Mouse (Mus musculus) CD4-positive, CD25-positive, alpha-beta regulatory T cell, adult 4 months (primary cell): Measurements from ENCODE around the gene Gpatch8. TPM values are rescaled to one million over a fixed set of nuclear protein-coding genes. Genes with fewer than 3 reads are reported as not detected.

Experiments used
- ATAC-seq: one replicate; pipeline ENCODE4 v1.8.0; 2017
- polyA plus RNA-seq, 2 experiments: library from polyadenylated mRNA; unstranded; fragments of 100-300 nt; shearing (Covaris generic); gene quantifications; one replicate each; pipeline ENCODE4 v1.2.1; 2017

Gene Gpatch8
- 10 to 100 TPM; 64.2 to 75.8 TPM for polyA plus RNA-seq

- ATAC-seq = peak; percentile 90
These were observed at the start of gene Gpatch8 for GRCm38 (mm10) chr11:102556031-102556715. Gpatch8 (minus strand) TSS chr11:102556392.

GRCm38 (mm10) chr11:102604777-102605552 lies 48.8 kb upstream of the Gpatch8 start:
- ATAC-seq = no peak

GRCm38 (mm10) chr11:102604010-102604584 lies 47.9 kb upstream of the Gpatch8 start, which contains the start of gene Fzd2:
Fzd2 (plus strand) TSS chr11:102604396.
- no peak for ATAC-seq

GRCm38 (mm10) chr11:102603496-102603850 lies 47.3 kb upstream of the Gpatch8 start:
- ATAC-seq = no peak

GRCm38 (mm10) chr11:102602816-102603495 lies 46.8 kb upstream of the Gpatch8 start:
- no peak for ATAC-seq

- no peak for ATAC-seq
These were observed 43.7 kb upstream of the Gpatch8 start for GRCm38 (mm10) chr11:102599912-102600311.

GRCm38 (mm10) chr11:102595341-102595820 lies 39.2 kb upstream of the Gpatch8 start:
- no peak for ATAC-seq

- no peak for ATAC-seq
These were observed 31.4 kb upstream of the Gpatch8 start for GRCm38 (mm10) chr11:102587554-102587953.

- no peak for ATAC-seq
These were observed 30.4 kb upstream of the Gpatch8 start for GRCm38 (mm10) chr11:102586445-102587130.

GRCm38 (mm10) chr11:102582736-102583135 lies 26.5 kb upstream of the Gpatch8 start:
- ATAC-seq = no peak

GRCm38 (mm10) chr11:102582016-102582610 lies 25.9 kb upstream of the Gpatch8 start:
- no peak for ATAC-seq

GRCm38 (mm10) chr11:102581281-102582015 lies 25.3 kb upstream of the Gpatch8 start:
- no peak for ATAC-seq

GRCm38 (mm10) chr11:102580034-102580330 lies 23.8 kb upstream of the Gpatch8 start:
- ATAC-seq = no peak

- ATAC-seq = no peak
These were observed 23.2 kb upstream of the Gpatch8 start, which contains the start of gene Gm11627 for GRCm38 (mm10) chr11:102579165-102580033. Gm11627 (minus strand) TSS chr11:102579461.

GRCm38 (mm10) chr11:102578341-102579118 lies 22.3 kb upstream of the Gpatch8 start:
- ATAC-seq = peak; percentile 75

GRCm38 (mm10) chr11:102576050-102576754 lies 20.0 kb upstream of the Gpatch8 start:
- no peak for ATAC-seq

GRCm38 (mm10) chr11:102575034-102575433 lies 18.8 kb upstream of the Gpatch8 start:
- no peak for ATAC-seq

GRCm38 (mm10) chr11:102572866-102573663 lies 16.9 kb upstream of the Gpatch8 start:
- ATAC-seq = no peak
